Mouse (Mus musculus): Measurements from ENCODE around the gene Znrf4.

DNA sequence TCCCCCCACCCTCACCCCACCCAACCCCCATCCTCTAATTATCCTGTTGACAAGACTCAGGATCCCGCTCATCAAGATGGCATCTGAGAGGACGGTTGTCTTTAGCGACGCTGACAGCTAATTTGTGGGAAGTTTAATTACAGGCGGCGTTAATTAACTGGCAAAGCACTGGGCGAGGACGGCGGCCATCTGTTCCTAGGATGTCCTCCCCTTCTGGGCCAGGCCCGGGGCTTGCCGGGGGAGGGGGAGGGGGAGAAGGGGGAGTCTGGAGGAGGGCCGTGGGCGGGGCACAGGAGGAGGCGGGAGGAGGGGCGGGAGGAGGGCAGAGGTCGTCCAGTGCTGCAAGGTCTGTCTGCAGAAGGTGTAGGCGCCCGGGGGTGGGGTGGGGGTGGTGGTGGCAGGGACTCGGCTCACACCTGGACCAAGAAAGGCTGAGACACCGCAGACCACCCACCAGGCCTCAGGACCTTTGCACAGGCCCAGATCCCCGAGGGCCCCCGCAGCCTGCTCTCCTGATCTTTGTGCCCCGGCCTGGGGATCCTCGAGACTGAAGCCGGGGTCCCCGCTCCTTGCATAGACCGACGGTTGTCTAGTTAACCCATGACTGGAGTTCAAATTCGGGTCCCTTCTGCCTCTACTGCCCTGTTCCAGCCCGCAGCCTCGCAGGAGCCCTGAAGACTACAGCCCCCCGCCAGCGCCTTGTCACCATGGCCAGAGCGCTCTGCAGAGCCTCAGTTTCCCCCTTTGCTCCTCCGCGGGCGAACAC is 2.3 kb downstream of the Znrf4 start:
- TF ChIP-seq POLR2A (IDR thresholded peaks at IDR 0.05; ENCODE audit: borderline replicate concordance, extremely low read depth, insufficient read depth, insufficient read length, poor library complexity, severe bottlenecking) = no peak
- TF ChIP-seq CTCF (IDR thresholded peaks at IDR 0.05; ENCODE audit: borderline replicate concordance, extremely low read depth, insufficient read depth, insufficient read length) = no peak

Data from brain, embryonic 14.5 days (tissue).